Mouse (Mus musculus) intestine, postnatal 0 days (tissue): Measurements from ENCODE around the gene Rbm47. TPM values are rescaled to one million over a fixed set of nuclear protein-coding genes. Genes with fewer than 3 reads are reported as not detected.

Source experiments
- ATAC-seq: fragments of 200-750 bp; cut with Nextera tagmentation; 2 replicates; pipeline ENCODE4 v1.8.0; 2017; ENCODE audit warnings: mild to moderate bottlenecking, moderate TSS enrichment, moderate library complexity
- H3K27ac ChIP-seq: fragments of 300-500 bp; sonication (generic); 2 replicates; pipeline ENCODE4 v1.5.1; 2014; ENCODE audit warnings: mild to moderate bottlenecking, low read depth, low read length, moderate library complexity
- H3K27me3 ChIP-seq: fragments of 300-500 bp; sonication (generic); replicated peaks from 2 replicates; pipeline ENCODE4 v1.6.1; 2014; ENCODE audit warnings: low read length, mixed read lengths; ENCODE audit not compliant: control insufficient read depth, insufficient read depth
- H3K36me3 ChIP-seq: fragments of 300-500 bp; sonication (generic); 2 replicates; pipeline ENCODE4 v1.6.1; 2014; ENCODE audit warnings: mild to moderate bottlenecking, moderate library complexity; ENCODE audit not compliant: control insufficient read depth, insufficient read depth
- H3K4me1 ChIP-seq: fragments of 300-500 bp; sonication (generic); replicated peaks from 2 replicates; pipeline ENCODE4 v1.6.1; 2014; ENCODE audit warnings: antibody characterized with exemption, low read length, mixed read lengths; ENCODE audit not compliant: control insufficient read depth, insufficient read depth
- H3K4me2 ChIP-seq: fragments of 300-500 bp; sonication (generic); replicated peaks from 2 replicates; pipeline ENCODE4 v1.6.1; 2014; ENCODE audit warnings: low read depth, mild to moderate bottlenecking, moderate library complexity
- H3K4me3 ChIP-seq: fragments of 300-500 bp; sonication (generic); 2 replicates; pipeline ENCODE4 v1.5.1; 2014; ENCODE audit warnings: low read depth, low read length
- H3K9ac ChIP-seq: fragments of 300-500 bp; sonication (generic); 2 replicates; pipeline ENCODE4 v1.6.1; 2014; ENCODE audit warnings: mild to moderate bottlenecking, low read depth, low read length
- H3K9me3 ChIP-seq: fragments of 300-500 bp; sonication (generic); 2 replicates; pipeline ENCODE4 v1.6.1; 2016; ENCODE audit warnings: mixed run types; ENCODE audit not compliant: control insufficient read depth
- CTCF ChIP-seq: sonication (generic); IDR thresholded peaks from 2 replicates; pipeline ENCODE4 v1.5.1; 2016; ENCODE audit warnings: low read depth, mild to moderate bottlenecking, control low read depth, antibody characterized with exemption, moderate library complexity
- WGBS: fragments of 180-500 bp; shearing (Covaris S2); extraction: QIAGEN DNeasy Blood & Tissue Kit; methylation state at CpG from one replicate; pipeline ENCODE4 v1.1.7; 2014; 5-methylcytosine and 5-hydroxymethylcytosine counted together
- microRNA-seq: library from miRNA; unstranded; fragments of <30 nt; microRNA quantifications from one replicate; pipeline ENCODE4, GENCODE M21; 2016
- polyA plus RNA-seq: library from polyadenylated mRNA; unstranded; fragments of >200 nt; fragmentation: Nextera tagmentation; extraction: Ambion mirVana; gene quantifications from 2 replicates; pipeline ENCODE4 v1.2.1, GENCODE M21; 2015

Rbm47 gene
- polyA plus RNA-seq, 1 experiment from 2014 or later, result 146 TPM

- ATAC-seq, result no peak
- Histone ChIP-seq H3K27me3 (no peaks in the 10 kb centered on the region), H3K9ac (no peak overlapping the region), H3K4me2 (no peak overlapping the region), H3K9me3 (no peaks in the 10 kb centered on the region), H3K4me3 (no peak overlapping the region), H3K4me1 (no peaks in the 10 kb centered on the region), H3K27ac (no peak overlapping the region), H3K36me3 (no peaks in the 10 kb centered on the region)
- no peak for TF ChIP-seq CTCF
- WGBS, result 75% methylated on average over 12 of the region's 12 CpGs
Observed at GRCm38 (mm10) chr5:65967091-65967490, 205.8 kb downstream of the Rbm47 start.

Small RNA genes lying within 50 kb of the gene (microRNA-seq; reads per million reads assigned to microRNA genes)
- not detected for gene Gm25952

Other genes starting within 250 kb of the Rbm47 start
- not detected in 2 replicates for gene Chrna9, start 238.2 kb downstream of the Rbm47 start, polyA plus RNA-seq
- gene 9130230L23Rik, start 168.8 kb downstream of the Rbm47 start, polyA plus RNA-seq, result 6.7 and 7.0 TPM in 2 replicates
- gene Nsun7, start 86.8 kb upstream of the Rbm47 start, polyA plus RNA-seq, result 0.05 and 0.09 TPM in 2 replicates